ENCODE assay signal across 8 mouse cellular contexts in the genomic region with DNA sequence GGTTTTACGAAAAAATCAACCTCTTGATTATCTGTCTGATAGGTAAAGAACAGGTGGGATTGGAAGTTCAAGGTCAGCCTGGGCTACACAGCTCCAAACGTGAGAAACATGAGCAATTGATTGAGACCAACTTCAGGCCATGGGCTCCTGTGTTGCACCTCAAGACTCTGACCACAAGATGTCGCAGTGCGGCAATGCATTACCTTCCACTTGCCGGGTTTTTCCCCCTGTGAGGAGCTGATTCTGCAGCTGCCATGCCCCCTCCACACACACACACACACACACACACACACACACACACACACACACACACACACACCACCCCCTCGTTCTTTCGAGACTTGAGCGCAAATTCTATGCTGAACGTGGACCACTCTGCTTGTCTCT.
DNase-seq lines count a peak whose midpoint lies in the region; ATAC-seq and TF ChIP-seq lines count a peak whose summit lies in the region.

No protein-coding gene starts in this region.

- H3K4me2 ChIP-seq in lung, embryonic 14.5 days: no peak overlapping the region

- H3K4me1 ChIP-seq in lung, embryonic 14.5 days (ENCODE audit: insufficient read depth): peaks cover 28% of the 10 kb centered on the region

- no peak overlapping the region for H3K9ac ChIP-seq in lung, embryonic 14.5 days

- peak; percentile 82 for TF ChIP-seq CTCF in C2C12 (IDR thresholded peaks at IDR 0.05; ENCODE audit: control insufficient read depth, insufficient read depth, insufficient read length)
- peak; percentile 97 for TF ChIP-seq CTCF in lung, embryonic 14.5 days (IDR thresholded peaks at IDR 0.05; ENCODE audit: low read depth)

- H3ac ChIP-seq in C2C12 (ENCODE audit: control insufficient read depth, insufficient read length, low read depth): no peak overlapping the region

- peaks cover 44% of the 10 kb centered on the region for H3K27me3 ChIP-seq in C2C12 (ENCODE audit: control insufficient read depth, insufficient read depth, insufficient read length)
- H3K27me3 ChIP-seq in lung, embryonic 14.5 days (ENCODE audit: insufficient read depth, low read length): no peaks in the 10 kb centered on the region; the same call in 1 of the 2 replicates

- 10% methylated on average over 9 of the region's 9 CpGs for WGBS in lung, embryonic 14.5 days

- DNase-seq in adipocyte (ENCODE audit: low spot score): peak; percentile 83
- peak; percentile 89 for DNase-seq in embryo, embryonic 10 days (ENCODE audit: low spot score)
- DNase-seq in heart, adult 8-10 months (ENCODE audit: low spot score): peak; percentile 80
- peak; percentile 88 for DNase-seq in kidney, postnatal 4 days
- peak; percentile 95 for DNase-seq in lung, embryonic 14.5 days
- DNase-seq in right cerebral cortex, adult 18-20 months: peak; percentile 69

- H3K79me2 ChIP-seq in C2C12 (ENCODE audit: control insufficient read depth, insufficient read depth): no peaks in the 10 kb centered on the region

- no peak overlapping the region for H3K27ac ChIP-seq in lung, embryonic 14.5 days (ENCODE audit: low read depth)

- H3K79me3 ChIP-seq in C2C12 (ENCODE audit: low read depth): no peaks in the 10 kb centered on the region

- H3K9me3 ChIP-seq in lung, embryonic 14.5 days (ENCODE audit: low read depth, low read length): no peaks in the 10 kb centered on the region

- H3K4me3 ChIP-seq in C2C12 (ENCODE audit: insufficient read depth, poor library complexity, severe bottlenecking): no peak overlapping the region
- H3K4me3 ChIP-seq in lung, embryonic 14.5 days (ENCODE audit: low read depth, low read length): no peak overlapping the region

- H3K36me3 ChIP-seq in C2C12 (ENCODE audit: control insufficient read depth, insufficient read depth): no peaks in the 10 kb centered on the region
- no peaks in the 10 kb centered on the region for H3K36me3 ChIP-seq in lung, embryonic 14.5 days (ENCODE audit: insufficient read depth)

- ATAC-seq in lung, embryonic 14.5 days (ENCODE audit: insufficient read depth): no peak
- no peak for ATAC-seq in megakaryocyte, adult 5-6 weeks (ENCODE audit: poor library complexity, severe bottlenecking)

TF ChIP-seq in C2C12, 6 proteins besides CTCF, POLR2A, EP300 and RAD21:
- TF ChIP-seq MYOD1 (IDR thresholded peaks at IDR 0.05; ENCODE audit: control insufficient read depth, insufficient read length, low read depth): no peak
- TF ChIP-seq MYOG (IDR thresholded peaks at IDR 0.05; ENCODE audit: control insufficient read depth, extremely low read depth, insufficient read length): no peak
